Mouse (Mus musculus) lung, postnatal 0 days (tissue): ENCODE data around the gene Msmb.

Experiments used
- CTCF ChIP-seq: IDR thresholded peaks from 2 replicates; pipeline ENCODE4 v1.5.1; 2016; ENCODE audit warnings: antibody characterized with exemption, mild to moderate bottlenecking
- EP300 ChIP-seq: IDR thresholded peaks from 2 replicates; pipeline ENCODE4 v1.6.1; 2016; ENCODE audit warnings: antibody characterized with exemption, mild to moderate bottlenecking, control low read depth

- no peak for TF ChIP-seq CTCF
- TF ChIP-seq EP300, result no peak
These were observed 7.5 kb upstream of the Msmb start for GRCm38 (mm10) chr14:32134293-32134692.
